Mouse (Mus musculus): Measurements from ENCODE around the gene Hnrnpk. TPM values are rescaled to one million over a fixed set of nuclear protein-coding genes. Genes with fewer than 3 reads are reported as not detected.
"Not testable (repeated sequence)": the region's sequence is repeated elsewhere in the genome, so short reads cannot be mapped to it uniquely, and the experiment has no call there.

Gene Hnrnpk
- polyA plus RNA-seq, 1 experiment from 2014 or later = 1,973 TPM

GRCm38 (mm10) chr13:58415838-58416237, 12.7 kb upstream of the Hnrnpk start:
- Histone ChIP-seq H3K36me3 (0 out of 2 replicates have a peak, but pooled peaks cover 5% of the 10 kb centered on the region), H3K4me2 (replicated peaks) (no peak overlapping the region), H3K27me3 (no peaks in the 10 kb centered on the region), H3K9me3 (no peaks in the 10 kb centered on the region), H3K4me1 (no peaks in the 10 kb centered on the region), H3K4me3 (no peak overlapping the region), H3K9ac (replicated peaks) (no peak overlapping the region), H3K27ac (replicated peaks) (no peak overlapping the region)
- ATAC-seq (replicated peaks) = no peak
- 90% methylated on average over 5 of the region's 5 CpGs for WGBS

- H3K27me3 ChIP-seq = no peaks in the 10 kb centered on the region
- 85% methylated on average over 6 of the region's 6 CpGs for WGBS
- no peak overlapping the region for H3K27ac ChIP-seq (replicated peaks)
- H3K9me3 ChIP-seq = no peaks in the 10 kb centered on the region
- 0 out of 2 replicates have a peak, but pooled peaks cover 5% of the 10 kb centered on the region for H3K36me3 ChIP-seq
- no peak overlapping the region for H3K4me2 ChIP-seq (replicated peaks)
- no peak overlapping the region for H3K9ac ChIP-seq (replicated peaks)
- no peaks in the 10 kb centered on the region for H3K4me1 ChIP-seq
- H3K4me3 ChIP-seq = no peak overlapping the region
- no peak for ATAC-seq (replicated peaks)
Observed at GRCm38 (mm10) chr13:58415374-58415773, 12.2 kb upstream of the Hnrnpk start.

- H3K9me3 ChIP-seq = no peaks in the 10 kb centered on the region
- H3K4me2 ChIP-seq (replicated peaks) = no peak overlapping the region
- 94% methylated on average over 4 of the region's 4 CpGs for WGBS
- ATAC-seq (replicated peaks) = no peak
- no peak overlapping the region for H3K4me3 ChIP-seq
- H3K36me3 ChIP-seq = peaks cover 8% of the 10 kb centered on the region; the same call in 1 of the 2 replicates
- H3K4me1 ChIP-seq = no peaks in the 10 kb centered on the region
- H3K9ac ChIP-seq (replicated peaks) = no peak overlapping the region
- no peaks in the 10 kb centered on the region for H3K27me3 ChIP-seq
- H3K27ac ChIP-seq (replicated peaks) = no peak overlapping the region
Observed at GRCm38 (mm10) chr13:58411073-58411472, 7.9 kb upstream of the Hnrnpk start.

- Histone ChIP-seq H3K4me3 (peak overlapping the region; percentile 95), H3K9me3 (no peaks in the 10 kb centered on the region), H3K27me3 (no peaks in the 10 kb centered on the region), H3K4me2 (replicated peaks) (peak overlapping the region; percentile 53), H3K9ac (replicated peaks) (peak overlapping the region; percentile 99), H3K36me3 (peaks cover 11% of the 10 kb centered on the region), H3K27ac (replicated peaks) (peak overlapping the region; percentile 98), H3K4me1 (peaks cover 20% of the 10 kb centered on the region)
- under 1% methylated on average over 43 of the region's 48 CpGs for WGBS
- ATAC-seq (replicated peaks) = no peak; the same call in 1 of the 2 replicates
Observed at GRCm38 (mm10) chr13:58402744-58403110, 416 bp downstream of the Hnrnpk start.

- peak within 1 kb of the TSS; percentile 56 for H3K4me2 ChIP-seq (replicated peaks)
- ATAC-seq (replicated peaks) = peak; percentile 96
- whole genome bisulfite sequencing = under 1% methylated on average over 90 of the region's 91 CpGs
Observed at GRCm38 (mm10) chr13:58402003-58402743, 970 bp downstream of the Hnrnpk start, which contains the start of gene Rmi1. Gene Rmi1 (plus strand): TSS chr13:58402248.

GRCm38 (mm10) chr13:58401135-58402002, 1.8 kb downstream of the Hnrnpk start:
- peak overlapping the region; percentile 56 for H3K4me2 ChIP-seq (replicated peaks)
- H3K9ac ChIP-seq (replicated peaks) = peak overlapping the region; percentile 99
- peaks cover 22% of the 10 kb centered on the region for H3K4me1 ChIP-seq
- no peaks in the 10 kb centered on the region for H3K9me3 ChIP-seq
- H3K27ac ChIP-seq (replicated peaks) = peak overlapping the region; percentile 98
- ATAC-seq (replicated peaks) = peak; percentile 52
- WGBS = under 1% methylated on average over 87 of the region's 100 CpGs
- H3K4me3 ChIP-seq = peak overlapping the region; percentile 95
- no peaks in the 10 kb centered on the region for H3K27me3 ChIP-seq
- H3K36me3 ChIP-seq = peaks cover 21% of the 10 kb centered on the region

More at GRCm38 (mm10) chr13:58402003-58402743, 970 bp downstream of the Hnrnpk start, which contains the start of gene Rmi1:
- Histone ChIP-seq H3K9me3 (no peaks in the 10 kb centered on the region), H3K4me3 (peak within 1 kb of the TSS; percentile 95), H3K36me3 (peaks cover 13% of the 10 kb centered on the region), H3K27ac (replicated peaks) (peak within 1 kb of the TSS; percentile 98), H3K9ac (replicated peaks) (peak within 1 kb of the TSS; percentile 99), H3K4me1 (peaks cover 22% of the 10 kb centered on the region), H3K27me3 (no peaks in the 10 kb centered on the region)

- under 1% methylated on average over 11 of the region's 11 CpGs for WGBS
- H3K9me3 ChIP-seq = no peaks in the 10 kb centered on the region
- ATAC-seq (replicated peaks) = no peak
Observed at GRCm38 (mm10) chr13:58400576-58400975, 2.6 kb downstream of the Hnrnpk start.

GRCm38 (mm10) chr13:58397651-58398050, 5.5 kb downstream of the Hnrnpk start:
- H3K4me3 ChIP-seq = no peak overlapping the region
- peaks cover 54% of the 10 kb centered on the region for H3K36me3 ChIP-seq
- no peaks in the 10 kb centered on the region for H3K27me3 ChIP-seq
- H3K4me1 ChIP-seq = peaks cover 19% of the 10 kb centered on the region
- ATAC-seq (replicated peaks) = no peak
- no peaks in the 10 kb centered on the region for H3K9me3 ChIP-seq
- no peak overlapping the region for H3K27ac ChIP-seq (replicated peaks)
- H3K9ac ChIP-seq (replicated peaks) = no peak overlapping the region
- H3K4me2 ChIP-seq (replicated peaks) = no peak overlapping the region
- 62% methylated on average over 13 of the region's 13 CpGs for WGBS

More at GRCm38 (mm10) chr13:58400576-58400975, 2.6 kb downstream of the Hnrnpk start:
- Histone ChIP-seq H3K4me3 (peak overlapping the region; percentile 95), H3K36me3 (peaks cover 29% of the 10 kb centered on the region), H3K4me1 (peaks cover 22% of the 10 kb centered on the region), H3K9ac (replicated peaks) (peak overlapping the region; percentile 99), H3K27me3 (no peaks in the 10 kb centered on the region), H3K27ac (replicated peaks) (no peak overlapping the region), H3K4me2 (replicated peaks) (peak overlapping the region; percentile 56)

GRCm38 (mm10) chr13:58394392-58394791, 8.8 kb downstream of the Hnrnpk start:
- not testable (repeated sequence) for H3K27me3 ChIP-seq; H3K9me3 ChIP-seq; H3K4me2 ChIP-seq (replicated peaks); H3K9ac ChIP-seq (replicated peaks); H3K4me1 ChIP-seq; H3K4me3 ChIP-seq; H3K27ac ChIP-seq (replicated peaks); ATAC-seq (replicated peaks)
- WGBS = 88% methylated on average over 11 of the region's 11 CpGs
- H3K36me3 ChIP-seq = peaks cover 77% of the 10 kb centered on the region

GRCm38 (mm10) chr13:58389324-58389951, 13.7 kb downstream of the Hnrnpk start:
- Histone ChIP-seq H3K4me3 (no peak overlapping the region), H3K4me2 (replicated peaks) (no peak overlapping the region), H3K9me3 (no peaks in the 10 kb centered on the region), H3K9ac (replicated peaks) (no peak overlapping the region), H3K36me3 (peaks cover 41% of the 10 kb centered on the region), H3K27ac (replicated peaks) (no peak overlapping the region), H3K4me1 (peaks cover 7% of the 10 kb centered on the region; the same call in 1 of the 2 replicates), H3K27me3 (no peaks in the 10 kb centered on the region)
- WGBS = 80% methylated on average over 2 of the region's 2 CpGs
- ATAC-seq (replicated peaks) = no peak

- ATAC-seq (replicated peaks) = no peak
- 48% methylated on average over 3 of the region's 3 CpGs for WGBS
- no peaks in the 10 kb centered on the region for H3K9me3 ChIP-seq
- H3K4me2 ChIP-seq (replicated peaks) = no peak overlapping the region
- no peak overlapping the region for H3K9ac ChIP-seq (replicated peaks)
- H3K4me1 ChIP-seq = peaks cover 13% of the 10 kb centered on the region
- H3K27ac ChIP-seq (replicated peaks) = no peak overlapping the region
- peaks cover 33% of the 10 kb centered on the region for H3K36me3 ChIP-seq
- H3K27me3 ChIP-seq = no peaks in the 10 kb centered on the region
- H3K4me3 ChIP-seq = no peak overlapping the region
Observed at GRCm38 (mm10) chr13:58388379-58388778, 14.8 kb downstream of the Hnrnpk start.
